Mouse (Mus musculus) gastrocnemius, adult 2 months (tissue): ENCODE measurements at regions not wholly inside any gene's neighbourhood (a gene's known extent, or its start where the extent isn't known, plus 50 kb on each side); places are given as distances from the start of the nearest gene placed in this dataset.
"Not testable (repeated sequence)": the region's sequence is repeated elsewhere in the genome, so short reads cannot be mapped to it uniquely, and the experiment has no call there.

Source experiments
- DNase-seq: peaks from one replicate; pipeline ENCODE4 v3.0.0; 2022
- H3K27ac ChIP-seq: fragments of 200-600 bp; 2 replicates; pipeline ENCODE4 v1.8.1; 2022; ENCODE audit warnings: mild to moderate bottlenecking
- H3K4me3 ChIP-seq: fragments of 200-600 bp; 2 replicates; pipeline ENCODE4 v1.8.1; 2022; ENCODE audit warnings: mild to moderate bottlenecking, moderate library complexity
- CTCF ChIP-seq: fragments of 200-600 bp; IDR thresholded peaks from 2 replicates; pipeline ENCODE4 v1.8.1; 2022; ENCODE audit warnings: antibody characterized with exemption, mild to moderate bottlenecking, moderate library complexity
- intact Hi-C: fragments of 180-260 bp; cut with DNase I; formaldehyde crosslinking; loops from one replicate; pipeline ENCODE4 v1.15.1; 2025

- DNase-seq: no peak
- H3K4me3 ChIP-seq: no peak overlapping the region
- no peak for TF ChIP-seq CTCF
- no peak overlapping the region for H3K27ac ChIP-seq
- intact Hi-C loops: no loop called here
These were observed 207.6 kb upstream of the Steap1 start for GRCm38 (mm10) chr5:5956716-5957115.

- intact Hi-C loops: no loop called here
- no peak for TF ChIP-seq CTCF
These were observed 206.7 kb upstream of the Steap1 start for GRCm38 (mm10) chr5:5955783-5956182.

GRCm38 (mm10) chr5:5925796-5926195 lies 176.7 kb upstream of the Steap1 start:
- intact Hi-C loops: no loop called here
- H3K4me3 ChIP-seq: no peak overlapping the region
- no peak for DNase-seq
- TF ChIP-seq CTCF: no peak
- H3K27ac ChIP-seq: no peak overlapping the region

More at GRCm38 (mm10) chr5:5955783-5956182, 206.7 kb upstream of the Steap1 start:
- Histone ChIP-seq H3K4me3 (no peak overlapping the region), H3K27ac (no peak overlapping the region)
- DNase-seq: no peak

GRCm38 (mm10) chr5:5916427-5916826 lies 167.3 kb upstream of the Steap1 start:
- TF ChIP-seq CTCF: no peak
- no peak overlapping the region for H3K27ac ChIP-seq
- H3K4me3 ChIP-seq: no peak overlapping the region
- intact Hi-C loops: no loop called here
- no peak for DNase-seq

- DNase-seq: no peak
- H3K4me3 ChIP-seq: no peak overlapping the region
- no peak overlapping the region for H3K27ac ChIP-seq
- TF ChIP-seq CTCF: no peak
- intact Hi-C loops: no loop called here
These were observed 140.2 kb upstream of the Steap1 start for GRCm38 (mm10) chr5:5889376-5889775.

- TF ChIP-seq CTCF: no peak
- peak; percentile 13 for DNase-seq
- no peak overlapping the region for H3K27ac ChIP-seq
- H3K4me3 ChIP-seq: no peak overlapping the region
- intact Hi-C loops: no loop called here
These were observed 124.3 kb upstream of the Steap1 start for GRCm38 (mm10) chr5:5873425-5873824.

GRCm38 (mm10) chr5:5856146-5856724 lies 107.1 kb upstream of the Steap1 start:
- no peak for TF ChIP-seq CTCF
- H3K27ac ChIP-seq: no peak overlapping the region
- H3K4me3 ChIP-seq: no peak overlapping the region
- intact Hi-C loops: no loop called here
- DNase-seq: no peak

- peak; percentile 42 for TF ChIP-seq CTCF
- Histone ChIP-seq H3K27ac (no peak overlapping the region), H3K4me3 (no peak overlapping the region)
- DNase-seq: no peak
- intact Hi-C loops: no loop called here
These were observed 96.8 kb upstream of the Steap1 start for GRCm38 (mm10) chr5:5845805-5846496.

GRCm38 (mm10) chr5:5844312-5844711 lies 95.2 kb upstream of the Steap1 start:
- no peak for DNase-seq
- H3K4me3 ChIP-seq: no peak overlapping the region
- no peak overlapping the region for H3K27ac ChIP-seq
- intact Hi-C loops: no loop called here
- TF ChIP-seq CTCF: no peak

GRCm38 (mm10) chr5:5838767-5839166 lies 89.6 kb upstream of the Steap1 start:
- no peak for DNase-seq
- TF ChIP-seq CTCF: no peak
- intact Hi-C loops: no loop called here
- Histone ChIP-seq H3K27ac (no peak overlapping the region), H3K4me3 (no peak overlapping the region)

GRCm38 (mm10) chr5:5822666-5823065 lies 73.5 kb upstream of the Steap1 start:
- H3K27ac ChIP-seq, DNase-seq, H3K4me3 ChIP-seq, intact Hi-C loops: not testable (repeated sequence)
